Mouse (Mus musculus) activated CD4-positive, CD25-positive, alpha-beta regulatory T cell, adult 9 weeks (primary cell): Measurements from ENCODE around the gene H2-M10.6. TPM values are rescaled to one million over a fixed set of nuclear protein-coding genes. Genes with fewer than 3 reads are reported as not detected.

Source experiments
- polyA plus RNA-seq: library from polyadenylated mRNA; unstranded; fragments of 100-300 nt; shearing (Covaris generic); gene quantifications from one replicate; pipeline ENCODE4 v1.2.1, GENCODE M21; 2017

Gene H2-M10.6
- not detected for polyA plus RNA-seq

GRCm38 (mm10) chr17:36811871-36812270 lies at the start of gene H2-M10.6:
Gene H2-M10.6, plus strand, starts transcription at chr17:36812171.

DNA sequence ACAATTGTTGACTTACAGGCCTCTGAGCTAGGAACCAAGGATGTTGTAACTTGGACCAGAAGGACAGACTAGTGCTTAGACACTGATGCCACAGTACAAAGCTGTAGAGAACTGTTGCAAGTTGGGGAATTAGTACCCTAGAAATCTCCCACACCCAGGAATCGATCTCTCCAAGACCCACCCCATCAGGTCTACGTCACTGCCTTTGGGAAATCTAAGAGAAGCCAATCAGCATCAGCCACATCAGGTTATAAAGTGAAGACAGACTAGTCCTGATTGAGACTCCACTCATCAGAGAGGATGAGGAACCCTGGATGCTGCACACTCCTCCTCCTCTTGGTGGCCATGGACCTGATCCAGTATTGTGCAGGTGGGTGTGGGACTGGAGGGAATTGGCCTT lies 39.4 kb upstream of the H2-M10.6 start, which contains the start of gene H2-M10.5:
H2-M10.5 (plus strand) TSS at position 301 of the 400 bp plus-strand sequence.

DNA sequence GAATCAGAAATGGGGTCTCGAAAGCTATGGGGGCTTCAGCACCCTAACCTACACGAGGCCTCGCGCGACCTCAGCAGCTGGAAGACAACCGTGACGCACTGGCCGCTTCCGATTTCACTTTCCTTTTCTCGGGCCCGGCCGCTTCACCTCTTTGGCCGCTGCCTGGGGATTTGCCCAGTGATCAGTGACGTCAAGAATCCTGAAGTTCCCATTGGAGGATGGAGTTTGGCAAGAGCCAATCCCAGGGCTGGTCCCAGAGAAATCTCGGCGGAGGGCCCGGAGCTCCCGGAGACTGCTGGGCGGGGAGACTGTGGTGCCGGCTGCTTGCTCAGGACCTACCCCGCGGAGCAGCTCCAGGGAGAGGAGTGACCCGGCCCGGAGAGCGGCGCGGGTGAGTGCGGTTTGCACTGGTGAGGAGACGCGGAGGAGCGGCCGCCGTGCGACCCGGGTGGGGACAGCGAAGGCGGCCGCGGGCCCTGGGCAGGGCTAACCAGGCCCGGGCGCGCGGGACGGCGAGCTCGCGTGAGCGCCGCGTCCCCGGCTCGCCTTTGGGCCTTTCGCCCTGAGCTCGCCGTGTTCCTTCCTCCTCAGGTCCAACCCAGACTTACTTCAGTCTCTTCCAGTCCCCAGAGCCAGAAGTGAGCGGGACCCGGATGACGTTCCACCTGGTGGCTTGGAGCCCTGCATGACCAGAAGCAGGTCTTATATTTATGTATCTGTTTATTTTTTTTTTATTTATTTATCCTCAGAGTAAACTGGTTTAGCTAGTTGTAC lies 25.1 kb downstream of the H2-M10.6 start, which contains the start of gene Trim26:
Trim26 (plus strand) TSS at position 261 of the 774 bp plus-strand sequence.

Other genes with a start within 250 kb of the H2-M10.6 start
- gene H2-M9, start 169.5 kb upstream of the H2-M10.6 start, polyA plus RNA-seq, result not detected
- not detected for gene H2-M1, start 140.0 kb upstream of the H2-M10.6 start, polyA plus RNA-seq
- gene H2-M10.5, start 39.3 kb upstream of the H2-M10.6 start, polyA plus RNA-seq, result not detected
- 170 TPM for gene Trim26, start 25.0 kb downstream of the H2-M10.6 start, polyA plus RNA-seq
- 0.35 TPM for gene Trim15, start 55.0 kb downstream of the H2-M10.6 start, polyA plus RNA-seq
- gene Trim10, start 57.4 kb downstream of the H2-M10.6 start, polyA plus RNA-seq, result 1.0 TPM
- not detected for gene Trim40, start 78.0 kb downstream of the H2-M10.6 start, polyA plus RNA-seq
- gene Trim31, start 85.9 kb downstream of the H2-M10.6 start, polyA plus RNA-seq, result not detected
- gene Rnf39, start 130.7 kb downstream of the H2-M10.6 start, polyA plus RNA-seq, result 0.21 TPM
- 186 TPM for gene Ppp1r11, start 139.6 kb downstream of the H2-M10.6 start, polyA plus RNA-seq
- gene Znrd1, start 146.4 kb downstream of the H2-M10.6 start, polyA plus RNA-seq, result 98.8 TPM
- gene Znrd1as, start 146.4 kb downstream of the H2-M10.6 start, polyA plus RNA-seq, result 6.1 TPM
- not detected for gene 2410137M14Rik, start 169.1 kb downstream of the H2-M10.6 start, polyA plus RNA-seq
- gene H2-M5, start 177.4 kb downstream of the H2-M10.6 start, polyA plus RNA-seq, result not detected
- not detected for gene Zfp57, start 189.0 kb downstream of the H2-M10.6 start, polyA plus RNA-seq
- gene Mog, start 211.2 kb downstream of the H2-M10.6 start, polyA plus RNA-seq, result not detected
- gene Gabbr1, start 233.8 kb downstream of the H2-M10.6 start, polyA plus RNA-seq, result 12.2 TPM